Mouse (Mus musculus) neural tube, embryonic 11.5 days (tissue): ENCODE results near the gene Tbc1d22a. TPM values are rescaled to one million over a fixed set of nuclear protein-coding genes. Genes with fewer than 3 reads are reported as not detected.

Source experiments
- ATAC-seq: fragments of 200-750 bp; cut with Nextera tagmentation; 2 replicates; pipeline ENCODE4 v1.8.0; 2017; ENCODE audit warnings: moderate number of reproducible peaks, mild to moderate bottlenecking, moderate TSS enrichment, moderate library complexity; ENCODE audit not compliant: insufficient read depth, low FRiP score, low TSS enrichment
- DNase-seq: peaks from one replicate; pipeline ENCODE4 v3.0.0-alpha.2; 2015; ENCODE audit warnings: low spot score
- H3K27ac ChIP-seq: fragments of 300-500 bp; sonication (generic); 2 replicates; pipeline ENCODE4 v1.5.1; 2014; ENCODE audit warnings: low read depth, mild to moderate bottlenecking, low read length
- H3K27me3 ChIP-seq: fragments of 300-500 bp; sonication (generic); 2 replicates; pipeline ENCODE4 v1.6.1; 2014; ENCODE audit warnings: mild to moderate bottlenecking, low read length, mixed read lengths; ENCODE audit not compliant: control insufficient read depth, insufficient read depth
- H3K36me3 ChIP-seq: fragments of 300-500 bp; sonication (generic); 2 replicates; pipeline ENCODE4 v1.6.1; 2014; ENCODE audit warnings: mild to moderate bottlenecking, low read length, moderate library complexity, mixed read lengths; ENCODE audit not compliant: control insufficient read depth, insufficient read depth
- H3K4me1 ChIP-seq: fragments of 300-500 bp; sonication (generic); 2 replicates; pipeline ENCODE4 v1.6.1; 2014; ENCODE audit warnings: low read length, mixed read lengths; ENCODE audit not compliant: control insufficient read depth, insufficient read depth
- H3K4me2 ChIP-seq: fragments of 300-500 bp; sonication (generic); 2 replicates; pipeline ENCODE4 v1.6.1; 2014; ENCODE audit warnings: low read depth, mild to moderate bottlenecking, moderate library complexity
- H3K4me3 ChIP-seq: fragments of 300-500 bp; sonication (generic); 2 replicates; pipeline ENCODE4 v1.5.1; 2014; ENCODE audit warnings: low read depth, low read length
- H3K9ac ChIP-seq: fragments of 300-500 bp; sonication (generic); 2 replicates; pipeline ENCODE4 v1.6.1; 2014; ENCODE audit warnings: mild to moderate bottlenecking, low read length
- H3K9me3 ChIP-seq: fragments of 300-500 bp; sonication (generic); 2 replicates; pipeline ENCODE4 v1.6.1; 2016; ENCODE audit warnings: low read length; ENCODE audit not compliant: control insufficient read depth
- WGBS: fragments of 180-500 bp; shearing (Covaris S2); extraction: QIAGEN DNeasy Blood & Tissue Kit; methylation state at CpG from one replicate; pipeline ENCODE4 v1.1.7; 2014; 5-methylcytosine and 5-hydroxymethylcytosine counted together
- polyA plus RNA-seq: library from polyadenylated mRNA; unstranded; fragments of >200 nt; fragmentation: Nextera tagmentation; extraction: Ambion mirVana; gene quantifications from 2 replicates; pipeline ENCODE4 v1.2.1, GENCODE M21; 2014

Tbc1d22a gene
- polyA plus RNA-seq, 1 experiment from 2014 or later: 9.9 TPM

GRCm38 (mm10) chr15:86422858-86423257, 208.6 kb downstream of the Tbc1d22a start:
- Histone ChIP-seq H3K4me3 (no peak overlapping the region), H3K36me3 (no peaks in the 10 kb centered on the region), H3K4me2 (no peak overlapping the region), H3K9ac (no peak overlapping the region), H3K27ac (no peak overlapping the region), H3K27me3 (no peaks in the 10 kb centered on the region), H3K9me3 (no peaks in the 10 kb centered on the region), H3K4me1 (no peaks in the 10 kb centered on the region; the same call in 1 of the 2 replicates)
- no peak for ATAC-seq
- DNase-seq: no peak
- WGBS: 57% methylated on average over 1 of the region's 1 CpGs

GRCm38 (mm10) chr15:86423884-86424283, 209.6 kb downstream of the Tbc1d22a start:
- H3K4me3 ChIP-seq: no peak overlapping the region
- H3K9me3 ChIP-seq: no peaks in the 10 kb centered on the region
- no peaks in the 10 kb centered on the region for H3K36me3 ChIP-seq
- 73% methylated on average over 2 of the region's 2 CpGs for WGBS
- H3K27ac ChIP-seq: no peak overlapping the region
- H3K9ac ChIP-seq: no peak overlapping the region
- H3K27me3 ChIP-seq: no peaks in the 10 kb centered on the region
- DNase-seq: no peak
- H3K4me1 ChIP-seq: no peaks in the 10 kb centered on the region; the same call in 1 of the 2 replicates
- no peak for ATAC-seq
- H3K4me2 ChIP-seq: no peak overlapping the region

- no peak for DNase-seq
- H3K27me3 ChIP-seq: no peaks in the 10 kb centered on the region
- no peak for ATAC-seq
- WGBS: 72% methylated on average over 8 of the region's 8 CpGs
- H3K36me3 ChIP-seq: no peaks in the 10 kb centered on the region
- H3K9me3 ChIP-seq: no peaks in the 10 kb centered on the region
- no peaks in the 10 kb centered on the region for H3K4me1 ChIP-seq
- no peak overlapping the region for H3K27ac ChIP-seq
- H3K4me2 ChIP-seq: no peak overlapping the region
- H3K4me3 ChIP-seq: no peak overlapping the region
- H3K9ac ChIP-seq: no peak overlapping the region
Observed at GRCm38 (mm10) chr15:86424971-86425370, 210.7 kb downstream of the Tbc1d22a start.

- Histone ChIP-seq H3K4me3 (no peak overlapping the region), H3K9me3 (no peaks in the 10 kb centered on the region), H3K36me3 (no peaks in the 10 kb centered on the region), H3K4me1 (no peaks in the 10 kb centered on the region), H3K27me3 (no peaks in the 10 kb centered on the region), H3K27ac (no peak overlapping the region), H3K9ac (no peak overlapping the region), H3K4me2 (no peak overlapping the region)
- ATAC-seq (no peak), DNase-seq (no peak)
- 81% methylated on average over 5 of the region's 5 CpGs for WGBS
Observed at GRCm38 (mm10) chr15:86426364-86427000, 212.2 kb downstream of the Tbc1d22a start.

GRCm38 (mm10) chr15:86427439-86427838, 213.2 kb downstream of the Tbc1d22a start:
- no peak overlapping the region for H3K27ac ChIP-seq
- ATAC-seq: no peak
- 89% methylated on average over 4 of the region's 4 CpGs for WGBS

GRCm38 (mm10) chr15:86428496-86428895, 214.2 kb downstream of the Tbc1d22a start:
- ATAC-seq (no peak), DNase-seq (no peak)
- H3K36me3 ChIP-seq: no peaks in the 10 kb centered on the region
- no peaks in the 10 kb centered on the region for H3K4me1 ChIP-seq
- no peak overlapping the region for H3K27ac ChIP-seq
- no peak overlapping the region for H3K4me3 ChIP-seq
- H3K9me3 ChIP-seq: no peaks in the 10 kb centered on the region
- no peak overlapping the region for H3K4me2 ChIP-seq
- H3K9ac ChIP-seq: no peak overlapping the region
- H3K27me3 ChIP-seq: no peaks in the 10 kb centered on the region
- 78% methylated on average over 5 of the region's 5 CpGs for WGBS

More at GRCm38 (mm10) chr15:86427439-86427838, 213.2 kb downstream of the Tbc1d22a start:
- no peaks in the 10 kb centered on the region for H3K9me3 ChIP-seq
- H3K4me3 ChIP-seq: no peak overlapping the region
- H3K27me3 ChIP-seq: no peaks in the 10 kb centered on the region
- no peak overlapping the region for H3K4me2 ChIP-seq
- DNase-seq: no peak
- no peaks in the 10 kb centered on the region for H3K4me1 ChIP-seq
- no peaks in the 10 kb centered on the region for H3K36me3 ChIP-seq
- no peak overlapping the region for H3K9ac ChIP-seq

GRCm38 (mm10) chr15:86429766-86430335, 215.6 kb downstream of the Tbc1d22a start:
- no peaks in the 10 kb centered on the region for H3K9me3 ChIP-seq
- no peaks in the 10 kb centered on the region for H3K36me3 ChIP-seq
- H3K9ac ChIP-seq: no peak overlapping the region
- no peak for DNase-seq
- H3K4me2 ChIP-seq: no peak overlapping the region
- no peak for ATAC-seq
- H3K27me3 ChIP-seq: no peaks in the 10 kb centered on the region
- 58% methylated on average over 8 of the region's 8 CpGs for WGBS
- no peak overlapping the region for H3K27ac ChIP-seq
- no peak overlapping the region for H3K4me3 ChIP-seq
- no peaks in the 10 kb centered on the region for H3K4me1 ChIP-seq

- no peaks in the 10 kb centered on the region for H3K27me3 ChIP-seq
- no peaks in the 10 kb centered on the region for H3K4me1 ChIP-seq
- H3K9ac ChIP-seq: no peak overlapping the region
- H3K9me3 ChIP-seq: no peaks in the 10 kb centered on the region
- H3K36me3 ChIP-seq: no peaks in the 10 kb centered on the region
- no peak overlapping the region for H3K4me2 ChIP-seq
- WGBS: 83% methylated on average over 11 of the region's 11 CpGs
- no peak for ATAC-seq
- no peak for DNase-seq
- no peak overlapping the region for H3K27ac ChIP-seq
- H3K4me3 ChIP-seq: no peak overlapping the region
Observed at GRCm38 (mm10) chr15:86431539-86432080, 217.4 kb downstream of the Tbc1d22a start.

- no peak overlapping the region for H3K4me2 ChIP-seq
- H3K27ac ChIP-seq: no peak overlapping the region
- DNase-seq: no peak
- H3K36me3 ChIP-seq: no peaks in the 10 kb centered on the region
- H3K27me3 ChIP-seq: no peaks in the 10 kb centered on the region
- no peak overlapping the region for H3K9ac ChIP-seq
- H3K4me1 ChIP-seq: no peaks in the 10 kb centered on the region
- ATAC-seq: no peak
- no peaks in the 10 kb centered on the region for H3K9me3 ChIP-seq
- H3K4me3 ChIP-seq: no peak overlapping the region
Observed at GRCm38 (mm10) chr15:86432791-86433190, 218.5 kb downstream of the Tbc1d22a start.
